Mouse (Mus musculus): ENCODE data around the gene Gm49630.
"Not testable (repeated sequence)": the region's sequence is repeated elsewhere in the genome, so short reads cannot be mapped to it uniquely, and the experiment has no call there.

Gm49630 gene

GRCm38 (mm10) chr17:7371879-7372278 lies at the start of gene Gm49630:
Gene Gm49630, minus strand, starts transcription at chr17:7371979.
- DNase-seq, result not testable (repeated sequence)

DNA sequence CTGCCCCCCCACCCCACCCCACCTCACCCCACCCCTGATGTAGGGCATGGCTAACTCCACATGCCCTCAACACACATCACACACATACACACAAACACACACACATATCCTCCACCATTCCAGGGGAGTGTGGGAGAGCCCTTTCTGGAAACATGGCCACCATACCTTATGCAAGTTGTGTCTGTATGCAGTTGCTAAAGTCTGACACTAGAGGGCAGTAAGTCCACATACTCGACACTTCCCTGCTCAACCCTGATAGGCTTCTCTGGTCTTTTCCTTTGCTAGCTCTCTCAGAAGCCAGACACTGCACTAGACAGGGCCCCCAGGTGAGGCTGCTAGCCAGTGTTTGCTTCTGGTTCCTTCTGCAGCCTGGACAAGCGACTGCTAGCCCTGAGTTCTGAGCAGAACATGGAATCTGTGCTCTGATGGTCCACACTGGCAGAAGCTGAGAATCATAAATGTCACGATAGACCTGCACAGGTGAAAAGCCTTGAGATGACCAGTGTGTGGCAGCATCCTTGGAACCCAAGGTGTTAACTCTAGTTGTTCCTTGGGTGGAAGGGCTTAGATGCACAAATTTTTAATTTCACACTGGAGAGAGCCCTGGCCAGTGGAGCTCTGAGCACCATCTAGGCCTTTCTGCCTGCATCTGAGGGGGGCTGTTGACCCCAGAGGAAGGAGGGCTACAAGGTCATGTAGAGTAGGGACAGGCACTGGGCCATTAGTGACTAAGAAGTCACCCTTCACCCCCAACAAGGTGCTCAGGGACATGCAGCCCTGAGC lies 48.6 kb upstream of the Gm49630 start:
- peak; percentile 21 to 34 for DNase-seq

DNA sequence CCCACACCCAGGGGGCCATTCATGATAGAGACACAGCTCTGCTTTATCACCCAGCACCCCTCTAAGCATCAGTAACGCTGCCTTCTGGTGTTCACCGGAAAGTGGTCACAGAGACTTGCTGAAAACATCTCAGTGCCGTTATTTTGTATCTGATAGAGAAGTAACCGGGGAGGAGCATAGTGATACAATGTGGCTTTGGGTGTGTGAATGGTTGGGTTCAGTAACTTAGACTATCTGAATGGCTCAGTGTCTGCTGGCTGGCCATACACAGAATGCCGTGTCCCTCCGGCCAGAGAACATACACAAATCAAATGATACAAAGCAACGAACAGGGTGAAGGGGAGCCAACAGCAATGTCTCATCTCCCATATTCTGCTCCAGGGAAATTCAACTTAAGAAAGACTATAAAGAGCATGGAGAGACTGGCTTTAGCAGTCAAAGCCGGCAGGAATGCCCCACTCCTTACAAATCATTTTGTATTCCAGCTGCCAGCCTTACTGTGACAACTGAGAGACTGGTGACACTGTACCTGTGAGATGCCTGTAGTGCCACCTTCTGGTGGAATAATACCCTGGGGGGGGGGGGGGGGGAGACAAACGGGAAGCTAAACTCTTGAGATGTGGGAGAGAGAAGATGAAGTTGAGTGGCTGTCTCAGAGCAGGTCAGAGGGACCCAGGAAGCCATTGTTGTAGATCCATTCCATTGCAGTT lies 43.0 kb upstream of the Gm49630 start:
- not testable (repeated sequence) for DNase-seq

DNA sequence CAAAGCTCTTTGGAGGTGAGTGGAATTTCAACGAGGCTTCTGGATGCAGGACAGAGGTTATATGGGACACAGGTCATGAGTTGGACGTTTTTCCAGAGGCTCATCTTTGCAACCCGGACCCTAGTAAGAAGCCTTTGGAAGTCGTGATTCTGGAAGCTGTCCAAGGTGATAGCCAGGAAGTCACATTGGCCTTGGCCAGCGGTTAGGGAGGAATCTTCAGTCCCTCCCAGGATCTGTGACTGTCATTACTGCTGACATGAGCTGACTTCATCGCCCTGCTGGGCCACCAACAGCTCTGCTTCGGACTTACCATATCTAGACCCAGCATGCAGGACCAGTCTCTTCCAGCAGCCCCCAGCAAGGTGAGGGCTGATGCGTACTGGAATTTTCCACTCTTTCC lies 41.6 kb upstream of the Gm49630 start:
- DNase-seq, result not testable (repeated sequence)

DNA sequence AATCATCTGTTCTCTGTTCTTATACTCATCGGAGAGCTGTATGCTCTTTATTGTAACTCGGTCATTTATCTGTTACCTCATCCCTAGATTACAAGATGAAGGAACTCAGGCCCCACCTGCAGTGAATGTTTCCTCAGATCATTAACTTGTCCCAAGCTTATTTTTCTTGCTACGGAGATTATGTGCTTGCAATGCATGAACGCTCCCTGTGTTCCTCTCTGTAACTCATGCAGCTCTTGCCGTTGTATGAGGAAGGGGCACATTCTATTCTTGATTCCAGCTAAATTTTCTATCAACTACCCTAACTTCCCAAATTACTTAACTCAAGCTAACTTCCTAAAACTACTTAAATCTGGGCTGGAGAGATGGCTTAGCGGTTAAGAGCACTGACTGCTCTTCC lies 28.0 kb upstream of the Gm49630 start:
- DNase-seq, result not testable (repeated sequence)

GRCm38 (mm10) chr17:7398198-7398847 lies 26.5 kb upstream of the Gm49630 start:
- not testable (repeated sequence) for DNase-seq

DNA sequence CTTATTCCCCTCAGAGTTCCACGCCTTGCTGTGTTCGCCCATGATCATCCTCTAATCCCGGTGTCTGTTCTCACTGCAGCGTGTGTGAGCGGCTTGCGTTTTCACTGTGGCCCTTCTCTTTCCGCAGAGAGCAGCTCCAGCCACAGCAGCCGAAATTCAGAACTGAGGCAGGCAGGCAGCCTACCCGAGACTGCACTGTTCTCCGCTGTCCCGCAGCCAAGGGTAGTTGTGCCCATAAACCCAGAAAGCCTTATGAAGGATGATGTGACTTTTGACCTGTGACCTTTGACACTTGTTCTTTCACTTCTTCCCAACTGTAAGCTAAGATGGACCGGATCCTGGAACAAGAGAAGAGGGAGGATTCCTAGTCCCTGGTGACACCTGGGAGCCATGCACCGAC lies 25.3 kb upstream of the Gm49630 start:
- DNase-seq, result not testable (repeated sequence)

GRCm38 (mm10) chr17:7396288-7396687 lies 24.5 kb upstream of the Gm49630 start:
- DNase-seq, result not testable (repeated sequence)

- DNase-seq, result not testable (repeated sequence)
Measured at GRCm38 (mm10) chr17:7395671-7396070, 23.9 kb upstream of the Gm49630 start.

DNA sequence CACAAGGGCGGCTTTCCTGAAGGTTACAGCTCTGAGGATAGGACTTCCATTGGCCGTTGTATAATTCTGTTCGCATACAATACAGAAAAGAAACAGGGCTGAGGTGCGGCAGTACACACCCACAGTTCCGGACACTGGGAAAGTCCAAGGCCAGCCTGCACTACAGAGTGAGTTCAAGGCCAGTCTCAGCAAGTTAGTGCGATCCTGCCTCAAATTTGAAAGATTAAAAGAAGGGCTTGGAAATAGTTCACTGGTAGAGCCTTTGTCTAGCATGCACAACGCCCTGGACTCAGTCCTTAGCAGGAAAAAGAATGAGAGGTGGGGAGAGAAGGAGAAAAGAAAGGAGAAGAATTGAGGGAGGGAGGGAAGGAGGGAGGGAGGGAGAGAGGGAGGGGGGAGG lies 23.3 kb upstream of the Gm49630 start:
- not testable (repeated sequence) for DNase-seq

DNA sequence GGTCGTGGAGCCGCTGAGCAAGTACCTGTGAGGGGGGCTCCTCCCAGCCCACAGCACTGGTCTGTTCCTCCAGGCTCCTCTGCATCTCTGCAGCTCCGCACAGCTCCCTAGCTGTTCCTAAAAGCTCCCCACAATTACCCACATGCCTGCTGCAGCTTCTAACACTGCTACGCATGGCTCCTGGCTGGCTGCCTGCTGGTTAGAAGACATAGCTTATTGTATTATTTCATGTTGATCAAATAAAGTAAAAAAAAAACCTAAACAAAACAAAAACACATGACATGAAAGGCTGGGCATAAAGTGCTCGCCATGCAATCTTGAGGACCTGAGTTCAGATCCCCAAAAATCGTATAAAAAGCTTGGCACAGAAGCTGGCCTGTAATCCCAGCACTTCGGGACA lies 18.1 kb upstream of the Gm49630 start:
- peak; percentile 48 to 49 for DNase-seq

DNA sequence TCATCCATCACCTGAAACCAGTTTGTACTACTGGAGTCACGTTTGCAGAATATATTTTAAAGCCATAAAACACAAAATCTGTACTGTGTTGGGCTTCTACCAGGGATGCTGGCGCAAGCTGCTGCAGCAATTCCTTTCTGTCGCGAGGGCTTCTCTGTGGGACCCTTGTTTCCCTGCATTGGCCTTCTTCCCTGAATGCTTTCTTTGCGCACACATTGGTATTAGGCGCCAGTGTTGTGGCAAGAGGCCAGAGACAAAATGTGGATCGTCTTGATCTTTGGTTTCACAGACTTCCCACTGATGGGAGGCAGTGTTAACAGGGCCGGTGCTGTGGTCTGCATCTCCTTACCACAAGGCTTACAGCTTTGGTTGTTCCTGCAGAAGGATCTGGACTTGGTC lies 17.2 kb upstream of the Gm49630 start:
- DNase-seq, result peak in 1 of 2 experiments; percentile 27

DNA sequence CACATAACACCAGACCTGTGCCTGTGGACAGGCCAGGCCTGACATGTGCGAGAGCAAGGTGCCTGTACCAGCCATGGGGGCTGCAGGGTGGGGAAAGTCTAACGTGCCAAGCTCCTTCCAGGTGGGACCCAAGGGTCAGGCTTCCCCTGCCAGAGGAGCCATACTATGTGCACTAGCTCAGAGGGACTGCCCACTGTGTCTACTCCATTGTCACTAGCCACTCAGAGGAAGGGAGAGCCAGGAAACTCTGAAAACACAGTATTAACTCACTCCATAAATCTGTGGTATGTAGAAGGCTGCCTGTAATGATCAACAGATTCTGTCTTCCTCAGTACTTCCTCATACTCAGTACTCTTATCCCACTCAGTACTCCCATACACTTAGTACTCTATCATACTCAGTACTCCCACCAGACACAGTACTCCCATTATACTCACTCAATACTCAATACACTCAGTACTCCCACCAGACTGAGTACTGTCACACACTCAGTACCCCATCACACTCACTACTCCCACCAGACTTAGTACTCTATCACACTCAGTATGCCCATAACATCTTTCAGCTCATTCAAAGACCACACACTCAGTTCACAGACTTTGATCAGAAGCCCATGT lies 16.7 kb upstream of the Gm49630 start:
- not testable (repeated sequence) for DNase-seq

DNA sequence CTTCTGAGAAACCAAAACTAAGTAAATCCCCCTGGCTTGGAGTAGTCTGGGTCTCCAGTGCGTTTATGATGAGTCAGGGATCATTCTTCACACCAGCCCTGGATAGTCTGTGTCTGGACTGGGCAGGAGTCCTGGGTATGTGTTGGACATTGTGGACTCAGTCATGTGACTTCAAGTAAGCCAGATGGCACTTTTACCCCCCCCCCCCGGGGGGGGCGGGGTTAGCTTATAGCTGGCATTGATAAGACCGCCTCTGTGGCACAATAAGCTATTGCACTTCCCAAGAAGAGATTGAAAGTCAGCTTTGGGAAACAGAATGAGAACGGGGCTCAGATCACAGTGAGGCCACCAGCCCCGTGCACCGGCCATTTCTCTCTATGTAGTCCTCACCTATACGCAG lies 14.2 kb upstream of the Gm49630 start:
- DNase-seq, result peak; percentile 15 to 17

DNA sequence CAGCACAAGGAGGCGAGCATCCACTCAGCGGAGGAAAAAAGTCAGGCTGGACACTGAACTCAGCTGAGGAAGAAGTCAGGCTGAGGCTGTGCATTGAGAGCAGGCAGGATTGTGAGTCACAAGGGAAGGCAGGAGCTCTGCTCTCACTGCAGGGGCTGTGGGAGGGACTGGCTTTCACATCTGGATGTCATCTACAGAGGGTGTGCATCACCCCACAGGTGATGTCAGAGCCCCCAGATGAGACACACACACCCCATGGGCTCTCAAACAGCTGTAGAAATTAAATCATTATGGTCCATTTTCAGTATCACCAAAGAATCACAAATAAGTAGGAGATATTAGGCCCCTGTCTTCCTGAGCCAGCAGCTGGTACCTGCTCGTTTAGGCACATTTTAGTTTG lies 13.6 kb upstream of the Gm49630 start, which contains the start of gene Unc93a2:
TSS of gene Unc93a2 (minus strand) at position 101 of the 400 bp plus-strand sequence.
- DNase-seq, result not testable (repeated sequence)

GRCm38 (mm10) chr17:7383167-7384143 lies 11.7 kb upstream of the Gm49630 start:
- DNase-seq, result not testable (repeated sequence)

GRCm38 (mm10) chr17:7382711-7383110 lies 10.9 kb upstream of the Gm49630 start:
- DNase-seq, result not testable (repeated sequence)

GRCm38 (mm10) chr17:7377907-7378306 lies 6.1 kb upstream of the Gm49630 start:
- not testable (repeated sequence) for DNase-seq

DNA sequence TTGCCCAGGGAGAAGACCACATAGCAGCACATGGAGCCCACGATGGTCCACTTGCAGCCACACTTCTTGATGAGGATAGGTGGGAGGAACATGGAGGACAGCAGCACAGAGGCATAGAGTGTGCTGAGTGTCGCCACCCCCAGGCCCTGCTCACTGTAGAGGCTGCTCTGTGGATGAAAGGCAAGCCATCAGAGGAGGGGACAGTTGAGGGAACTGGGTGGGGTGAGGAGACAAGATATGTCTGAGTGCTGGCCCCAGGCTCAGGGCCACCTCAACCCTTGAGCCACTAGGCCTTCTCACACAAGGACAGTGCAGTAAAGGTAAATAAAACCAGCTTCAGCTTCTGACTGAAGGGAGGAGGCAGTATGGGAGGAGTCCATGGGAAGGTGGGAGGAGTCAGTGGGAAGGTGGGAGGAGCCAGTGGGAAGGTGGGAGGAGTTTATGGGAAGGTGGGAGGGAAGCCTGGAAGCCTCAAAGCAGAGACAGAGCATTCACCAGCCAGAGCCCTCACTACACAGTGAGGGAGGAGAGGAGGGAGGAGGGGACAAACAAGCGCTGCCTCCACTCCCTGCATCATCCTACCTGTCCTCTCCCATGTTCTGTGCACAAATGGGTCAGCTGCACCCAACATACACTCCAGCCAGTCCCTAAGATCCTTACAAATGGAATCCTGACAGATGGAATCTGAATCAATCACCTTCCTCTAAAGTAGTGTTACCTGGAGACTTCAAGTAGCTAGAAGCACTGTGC lies 5.3 kb upstream of the Gm49630 start:
- DNase-seq, result not testable (repeated sequence)

DNA sequence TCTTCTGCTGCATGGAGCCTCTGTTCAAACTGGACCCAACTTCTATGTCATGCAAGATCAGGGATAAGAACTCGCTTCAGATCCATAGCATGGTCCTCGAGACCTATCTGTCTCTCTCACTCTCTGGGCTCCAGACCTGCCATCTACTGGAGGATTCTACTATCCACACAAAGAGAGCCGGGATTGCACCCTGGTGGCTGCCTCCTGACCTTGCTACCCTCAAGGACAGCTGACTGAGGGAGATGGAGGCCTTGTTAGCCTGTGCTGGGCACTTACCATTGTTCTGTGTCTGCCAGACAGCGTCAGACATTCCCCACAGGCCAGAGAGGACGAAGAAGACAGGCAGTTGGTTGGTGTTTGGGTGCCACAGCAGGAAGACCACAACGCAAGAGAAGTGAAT lies 2.4 kb downstream of the Gm49630 start:
- DNase-seq, result not testable (repeated sequence)

Measured in cerebellum, postnatal 14 days (tissue).